Mouse (Mus musculus) kidney, adult 9 months (tissue): ENCODE data around the gene Rcbtb2.
"Not testable (repeated sequence)": the region's sequence is repeated elsewhere in the genome, so short reads cannot be mapped to it uniquely, and the experiment has no call there.

Source experiments
- DNase-seq: peaks from one replicate; pipeline ENCODE4 v3.0.0; 2022

Gene Rcbtb2

GRCm38 (mm10) chr14:73122923-73123278 is at the start of gene Rcbtb2:
Gene Rcbtb2 (plus strand): TSS chr14:73123037.
- DNase-seq, result no peak

DNA sequence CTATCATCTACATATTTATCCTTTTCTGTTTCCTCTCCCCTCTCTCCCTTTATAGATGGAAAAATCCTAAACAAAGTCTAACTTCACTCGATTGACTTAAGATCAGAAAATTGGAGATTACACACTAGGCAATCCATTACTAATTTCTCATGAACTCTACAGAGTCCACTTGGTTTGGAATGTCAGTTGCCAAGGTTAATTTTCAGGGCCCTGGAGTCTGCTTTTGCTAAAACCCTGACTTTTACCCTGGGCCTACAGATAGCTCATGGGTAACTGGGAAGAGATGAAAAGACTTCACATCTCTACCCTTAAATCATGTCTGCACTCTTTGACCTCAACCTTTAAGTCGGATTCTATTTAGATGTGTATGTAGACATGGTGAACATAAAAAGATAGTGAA is 39.3 kb upstream of the Rcbtb2 start:
- no peak for DNase-seq

GRCm38 (mm10) chr14:73086425-73086824 is 36.4 kb upstream of the Rcbtb2 start:
- no peak for DNase-seq

- no peak for DNase-seq
These were observed 35.6 kb upstream of the Rcbtb2 start for GRCm38 (mm10) chr14:73087247-73087646.

DNA sequence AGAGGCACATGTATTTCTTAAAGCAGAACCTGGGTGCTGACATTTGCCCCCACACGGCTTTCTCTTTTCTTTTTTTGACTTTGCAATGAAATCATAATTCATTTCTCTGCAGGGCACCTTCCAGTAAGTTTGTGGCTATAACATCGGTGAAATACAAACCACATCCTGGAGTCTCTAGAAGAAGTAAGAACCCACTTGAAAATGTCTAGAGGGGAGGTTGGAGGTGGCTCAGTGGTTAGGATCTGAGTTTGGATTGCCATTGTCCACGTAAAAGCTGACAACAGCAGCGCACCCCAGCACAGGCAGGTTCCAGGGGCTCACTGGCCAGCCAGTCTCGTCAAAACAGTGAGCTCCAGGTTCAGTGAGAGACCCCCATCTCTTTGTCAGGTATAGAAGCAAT is 35.1 kb upstream of the Rcbtb2 start:
- no peak for DNase-seq

- no peak for DNase-seq
These were observed 34.6 kb upstream of the Rcbtb2 start for GRCm38 (mm10) chr14:73088224-73088623.

GRCm38 (mm10) chr14:73092871-73093270 is 30.0 kb upstream of the Rcbtb2 start:
- no peak for DNase-seq

DNA sequence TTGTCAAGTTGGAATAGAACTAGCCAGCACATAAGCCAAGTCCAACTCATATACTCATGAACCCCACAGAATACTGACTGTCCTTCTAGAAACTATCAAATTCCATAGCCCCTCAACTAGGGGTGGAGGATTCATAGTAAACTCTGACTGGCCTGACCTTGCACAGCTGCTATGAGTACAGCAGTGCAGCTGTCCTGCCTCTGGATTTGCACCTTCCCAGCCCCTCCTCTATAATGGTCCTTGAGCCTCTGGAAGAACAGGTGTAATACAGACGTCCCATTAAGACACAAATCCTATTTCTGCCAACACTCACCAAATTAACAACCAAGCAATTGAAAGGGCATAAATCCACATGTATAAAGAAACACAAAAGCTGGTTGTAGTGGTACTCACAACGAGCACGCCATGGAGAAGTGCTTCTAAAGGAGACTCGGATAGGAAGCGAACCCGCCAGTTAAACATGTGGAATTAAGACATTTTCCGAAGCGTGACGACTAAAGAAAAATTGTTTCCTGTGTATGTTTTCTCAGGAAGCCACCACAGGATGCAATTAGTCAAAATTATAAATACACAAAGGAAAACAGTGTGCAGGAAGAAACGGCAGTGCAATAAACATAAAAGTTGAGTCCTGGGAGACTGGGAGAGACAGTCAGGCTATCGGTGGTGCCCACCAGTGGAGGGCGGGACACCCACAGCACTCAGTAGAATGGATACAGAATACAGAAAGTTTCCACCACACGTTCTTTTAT is 27.9 kb upstream of the Rcbtb2 start:
- peak; percentile 50 for DNase-seq

DNA sequence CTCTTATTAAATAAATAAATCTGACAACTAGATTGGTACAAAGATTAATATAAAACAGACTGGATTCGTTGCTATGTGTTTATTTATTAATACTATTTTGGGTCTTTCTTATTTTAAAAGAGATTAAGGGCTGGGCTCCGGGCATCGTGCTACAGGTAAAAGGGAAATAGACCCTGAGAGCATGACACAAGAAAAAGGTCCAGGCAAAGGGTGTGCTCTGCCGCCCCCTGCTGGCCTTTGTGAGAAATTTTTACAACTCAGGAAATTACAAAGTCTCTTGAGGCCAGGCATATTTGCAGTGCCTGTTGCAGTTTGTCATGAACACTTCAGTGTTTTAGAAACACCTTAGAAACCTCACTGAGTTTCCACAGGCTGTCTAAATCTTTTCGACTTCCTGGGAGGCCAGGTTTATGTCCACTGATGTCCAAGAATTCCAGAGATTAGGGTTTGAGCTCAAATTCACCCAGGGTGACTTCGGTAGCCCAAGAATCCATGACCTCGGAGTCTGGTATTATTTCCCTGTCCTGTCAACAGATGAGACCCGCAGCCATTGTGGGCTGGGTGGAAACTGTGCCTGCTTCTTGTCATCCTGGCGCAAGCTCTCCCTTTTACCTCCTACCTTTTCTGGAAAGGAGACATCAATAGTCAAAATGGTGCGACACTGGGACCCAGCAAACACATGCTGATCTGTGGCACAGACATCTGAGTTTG is 24.0 kb upstream of the Rcbtb2 start:
- DNase-seq, result peak; percentile 41

- DNase-seq, result no peak
These were observed 20.5 kb upstream of the Rcbtb2 start for GRCm38 (mm10) chr14:73102270-73102865.

DNA sequence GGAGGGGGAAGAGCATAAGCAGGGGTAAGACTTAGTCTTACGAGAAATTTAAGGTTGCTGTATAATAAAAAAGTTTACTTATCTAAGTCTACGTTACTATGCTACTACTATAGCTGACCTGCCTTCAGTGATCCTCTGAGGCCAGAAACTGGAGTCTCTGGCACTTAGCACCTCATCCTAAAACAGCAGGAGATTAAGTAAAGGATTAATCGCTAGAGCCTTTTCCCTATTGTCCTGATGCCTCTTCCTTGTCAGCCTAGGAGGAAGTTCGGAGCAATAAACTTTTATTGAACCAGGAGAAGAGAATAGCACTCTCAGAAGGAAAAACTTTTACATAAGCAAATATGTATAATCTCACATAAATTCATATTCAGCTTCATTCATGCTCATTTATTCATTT is 19.9 kb upstream of the Rcbtb2 start:
- not testable (repeated sequence) for DNase-seq

- no peak for DNase-seq
These were observed 17.9 kb upstream of the Rcbtb2 start for GRCm38 (mm10) chr14:73104913-73105312.

DNA sequence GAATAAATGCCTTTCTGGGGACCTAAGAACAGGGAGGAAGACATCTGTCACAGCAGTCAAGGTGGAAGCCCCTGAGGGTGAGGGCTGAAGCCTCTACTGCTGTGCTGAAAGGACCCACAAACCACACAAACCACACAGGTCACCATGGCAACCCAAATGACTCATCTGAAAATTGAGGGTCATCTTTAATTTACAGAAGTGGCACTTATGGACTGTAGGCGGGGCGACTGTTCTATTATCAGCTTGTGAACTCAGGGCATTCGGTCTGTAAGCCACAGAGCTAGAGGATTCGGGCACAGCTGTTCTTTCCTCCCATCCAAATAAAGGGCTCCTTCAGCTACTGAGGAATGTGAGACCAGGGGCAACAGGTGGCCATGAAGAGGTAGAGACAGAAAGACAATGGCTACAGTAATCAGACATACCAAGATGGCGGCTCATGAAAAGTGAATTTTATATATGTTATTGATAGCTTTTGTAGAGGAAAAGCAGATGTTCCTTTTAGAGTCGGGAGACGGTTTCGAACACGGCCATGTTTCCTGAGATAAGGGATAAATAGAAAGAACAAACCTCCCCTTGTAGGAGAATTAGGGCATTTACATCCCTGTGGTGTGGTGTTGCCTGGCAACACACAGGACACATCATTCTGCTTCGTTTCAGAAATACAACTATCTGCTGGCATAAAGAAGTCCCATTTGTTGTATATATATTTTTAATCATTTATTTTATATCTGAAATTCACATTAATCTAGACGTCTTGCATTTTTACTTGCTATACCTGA is 17.2 kb upstream of the Rcbtb2 start:
- DNase-seq, result no peak

GRCm38 (mm10) chr14:73106234-73106711 is 16.6 kb upstream of the Rcbtb2 start:
- peak; percentile 68 for DNase-seq

- peak; percentile 97 for DNase-seq
These were observed 15.9 kb upstream of the Rcbtb2 start for GRCm38 (mm10) chr14:73106957-73107356.

DNA sequence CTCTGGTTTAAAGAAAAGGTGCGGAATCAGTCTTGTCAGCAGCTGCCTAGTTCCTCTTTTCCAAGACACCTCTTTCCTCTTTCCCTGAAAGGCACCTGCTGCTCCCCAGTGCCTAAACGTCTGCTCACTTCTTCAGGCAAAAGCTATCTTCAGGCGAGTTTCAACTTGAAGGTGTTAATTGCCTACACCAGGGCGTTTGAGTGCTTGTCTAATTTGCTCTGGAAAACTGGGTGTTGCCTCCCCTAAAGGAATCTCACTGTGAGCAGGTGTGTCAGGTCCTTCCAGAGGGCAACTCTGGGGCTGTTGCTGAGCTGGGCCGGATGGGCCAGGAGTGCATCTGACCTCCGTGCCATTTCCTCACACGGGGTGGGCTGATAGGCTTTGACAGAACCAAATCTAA is 15.5 kb upstream of the Rcbtb2 start:
- DNase-seq, result no peak

DNA sequence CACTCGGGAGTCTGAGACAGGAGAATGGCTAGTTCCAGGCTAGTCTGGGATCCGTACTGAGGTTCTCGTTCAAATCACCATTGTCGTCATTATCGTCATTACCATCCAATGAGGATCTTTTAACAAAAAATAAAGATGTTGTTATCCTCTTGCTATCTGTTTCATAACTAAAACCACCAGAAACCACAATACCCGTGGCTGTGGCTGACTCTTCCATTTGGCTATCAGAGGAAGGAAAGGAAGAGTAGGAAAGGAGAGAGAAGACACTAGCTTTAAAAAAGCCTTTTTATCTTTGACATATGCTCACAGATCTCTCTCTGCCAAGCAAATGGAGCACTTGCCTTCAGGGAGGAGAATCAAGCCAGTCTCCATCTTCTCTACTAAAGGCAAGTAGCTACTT is 14.9 kb upstream of the Rcbtb2 start:
- no peak for DNase-seq

DNA sequence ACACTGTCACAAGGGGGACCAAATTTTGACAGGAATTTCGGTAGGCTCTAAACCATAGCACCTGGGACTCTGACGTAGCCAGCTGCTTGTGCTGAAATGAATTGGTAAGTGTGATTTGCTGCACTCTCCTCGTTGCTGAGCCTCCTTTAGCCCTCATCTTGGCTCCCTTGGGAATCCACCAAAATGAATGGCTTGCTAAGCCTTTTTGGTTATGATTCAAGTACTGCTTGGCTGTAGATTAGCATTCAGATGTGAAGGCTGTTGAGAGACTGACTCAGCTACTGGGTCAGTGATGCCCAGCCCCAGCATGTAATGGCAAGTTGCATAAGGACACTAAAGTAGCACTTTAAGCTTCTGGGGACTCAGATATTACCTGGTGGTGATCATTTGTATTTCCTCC is 12.2 kb upstream of the Rcbtb2 start:
- DNase-seq, result no peak

DNA sequence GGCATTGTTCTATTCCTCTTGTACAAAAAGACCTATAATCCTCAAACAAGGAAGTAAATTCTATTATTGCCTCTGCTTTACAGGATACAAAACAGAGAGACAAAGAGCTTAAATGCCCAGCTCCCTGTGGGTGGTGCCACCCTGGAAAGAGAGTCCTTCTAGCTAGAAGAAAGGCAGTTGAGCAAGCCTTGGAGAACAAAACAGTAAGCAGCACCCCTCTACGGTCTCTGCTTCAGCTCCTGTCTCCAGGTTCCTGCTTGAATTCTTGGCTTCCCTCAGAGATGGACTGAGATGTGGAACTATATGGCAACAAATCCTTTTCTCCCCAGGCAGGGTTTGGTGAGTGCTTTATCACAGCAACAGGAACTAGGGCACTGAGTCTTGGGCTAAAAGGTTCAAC is 11.7 kb upstream of the Rcbtb2 start:
- no peak for DNase-seq

- peak; percentile 59 for DNase-seq
These were observed 10.5 kb upstream of the Rcbtb2 start for GRCm38 (mm10) chr14:73112186-73112840.

DNA sequence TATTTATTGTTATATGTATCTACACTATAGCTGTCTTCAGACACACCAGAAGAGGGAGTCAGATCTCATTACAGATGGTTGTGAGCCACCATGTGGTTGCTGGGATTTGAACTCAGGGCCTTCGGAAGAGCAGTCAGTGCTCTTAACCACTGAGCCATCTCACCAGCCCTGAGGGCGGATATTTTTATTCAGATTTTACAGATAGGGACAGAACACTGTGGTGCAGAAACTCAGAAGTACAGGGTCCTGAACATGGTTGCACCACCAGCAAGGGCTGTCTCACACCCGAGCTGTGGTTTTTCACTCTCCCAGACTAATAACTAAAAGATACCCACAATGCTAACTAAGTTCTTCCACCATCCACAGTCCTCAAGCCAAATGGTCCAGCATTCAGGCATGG is 7.9 kb upstream of the Rcbtb2 start:
- DNase-seq, result not testable (repeated sequence)

DNA sequence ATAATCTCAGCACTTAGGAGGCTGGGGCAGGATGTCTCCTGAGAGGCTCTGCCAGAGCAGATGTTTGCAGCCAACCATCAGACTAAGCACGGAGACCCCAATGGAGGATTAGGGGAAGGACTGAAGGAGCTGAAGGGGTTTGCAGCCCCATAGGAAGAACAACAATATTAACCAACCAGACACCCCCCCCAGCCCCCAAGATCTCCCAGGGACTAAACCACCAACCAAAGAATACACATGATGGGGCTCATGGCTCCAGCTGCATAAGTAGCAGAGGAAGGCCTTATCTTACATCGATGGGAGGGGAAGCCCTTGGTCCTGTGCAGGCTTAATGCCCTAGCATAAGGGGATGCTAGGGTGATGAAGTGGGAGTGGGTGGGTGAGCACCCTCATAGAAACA is 6.5 kb upstream of the Rcbtb2 start:
- no peak for DNase-seq

DNA sequence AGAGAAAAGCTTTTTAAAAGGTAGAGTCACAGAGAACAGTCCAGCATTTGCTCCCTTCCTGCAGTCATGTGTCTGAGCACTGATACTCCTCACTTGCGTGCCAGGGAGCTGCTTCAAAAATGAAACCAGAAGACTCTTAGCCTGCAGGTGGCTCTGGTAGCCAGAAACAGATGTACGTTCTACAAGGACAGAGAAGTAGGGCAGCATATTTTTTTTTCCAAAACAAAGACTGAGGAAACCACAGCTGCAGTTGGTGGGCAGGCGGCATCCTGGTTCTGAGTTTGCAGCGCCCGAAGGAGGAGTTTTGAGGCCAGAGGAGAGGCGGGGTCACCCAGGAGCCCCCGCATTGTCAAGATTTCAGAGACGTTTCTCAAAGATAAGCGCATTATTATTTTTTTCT is 5.9 kb upstream of the Rcbtb2 start:
- peak; percentile 73 for DNase-seq
